Mouse (Mus musculus) erythroblast, embryonic 14.5 days (primary cell): ENCODE data around the gene Actbl2. TPM values are rescaled to one million over a fixed set of nuclear protein-coding genes. Genes with fewer than 3 reads are reported as not detected.

Experiments
- H3K27me3 ChIP-seq: 2 replicates; pipeline ENCODE4 v1.6.1; 2012; ENCODE audit warnings: inconsistent platforms; ENCODE audit not compliant: control insufficient read depth
- H3K36me3 ChIP-seq: 2 replicates; pipeline ENCODE4 v1.6.1; 2012; ENCODE audit warnings: mild to moderate bottlenecking, inconsistent platforms; ENCODE audit not compliant: control insufficient read depth
- H3K4me1 ChIP-seq: 2 replicates; pipeline ENCODE4 v1.6.1; 2012; ENCODE audit warnings: inconsistent platforms; ENCODE audit not compliant: control insufficient read depth
- H3K4me3 ChIP-seq: replicated peaks from 2 replicates; pipeline ENCODE3; 2012; ENCODE audit warnings: moderate library complexity, mild to moderate bottlenecking, inconsistent platforms
- H3K9me3 ChIP-seq: 2 replicates; pipeline ENCODE4 v1.6.1; 2012; ENCODE audit warnings: low read length, inconsistent platforms, mixed read lengths; ENCODE audit not compliant: control insufficient read depth
- GATA1 ChIP-seq: IDR thresholded peaks from 2 replicates; pipeline ENCODE4 v1.6.1; 2012; ENCODE audit warnings: low read length, inconsistent platforms, mixed read lengths
- TAL1 ChIP-seq: IDR thresholded peaks from 3 replicates; pipeline ENCODE4 v1.6.1; 2012; ENCODE audit warnings: low read length, inconsistent platforms, mixed read lengths
- polyA plus RNA-seq: library from polyadenylated mRNA; stranded (reverse); fragments of >175 nt; gene quantifications from 2 replicates; pipeline ENCODE4 v1.2.3, GENCODE M21; 2012

The Actbl2 gene
- polyA plus RNA-seq, 1 experiment, result not detected

- Histone ChIP-seq H3K9me3 (no peaks in the 10 kb centered on the region), H3K4me1 (no peaks in the 10 kb centered on the region), H3K4me3 (no peak overlapping the region), H3K27me3 (no peaks in the 10 kb centered on the region), H3K36me3 (no peaks in the 10 kb centered on the region)
- no peak for TF ChIP-seq GATA1
- TF ChIP-seq TAL1, result no peak
These were observed 38.7 kb downstream of the Actbl2 start for GRCm38 (mm10) chr13:111293478-111293877.

GRCm38 (mm10) chr13:111294965-111295494 is 40.2 kb downstream of the Actbl2 start:
- no peak overlapping the region for H3K4me3 ChIP-seq
- TF ChIP-seq TAL1, result no peak
- TF ChIP-seq GATA1, result no peak
- H3K36me3 ChIP-seq, result no peaks in the 10 kb centered on the region
- no peaks in the 10 kb centered on the region for H3K4me1 ChIP-seq
- no peaks in the 10 kb centered on the region for H3K27me3 ChIP-seq
- H3K9me3 ChIP-seq, result no peaks in the 10 kb centered on the region

- TF ChIP-seq TAL1 (no peak), GATA1 (no peak)
These were observed 41.2 kb downstream of the Actbl2 start for GRCm38 (mm10) chr13:111296029-111296428.

GRCm38 (mm10) chr13:111297614-111298013 is 42.8 kb downstream of the Actbl2 start:
- H3K4me3 ChIP-seq, result no peak overlapping the region
- TF ChIP-seq GATA1 (no peak), TAL1 (no peak)
- H3K27me3 ChIP-seq, result no peaks in the 10 kb centered on the region

More at GRCm38 (mm10) chr13:111296029-111296428, 41.2 kb downstream of the Actbl2 start:
- H3K4me3 ChIP-seq, result no peak overlapping the region
- no peaks in the 10 kb centered on the region for H3K9me3 ChIP-seq
- H3K36me3 ChIP-seq, result no peaks in the 10 kb centered on the region
- no peaks in the 10 kb centered on the region for H3K4me1 ChIP-seq
- H3K27me3 ChIP-seq, result no peaks in the 10 kb centered on the region

GRCm38 (mm10) chr13:111299145-111299713 is 44.4 kb downstream of the Actbl2 start:
- TF ChIP-seq GATA1, result no peak
- TF ChIP-seq TAL1, result no peak

More at GRCm38 (mm10) chr13:111297614-111298013, 42.8 kb downstream of the Actbl2 start:
- Histone ChIP-seq H3K9me3 (no peaks in the 10 kb centered on the region), H3K36me3 (no peaks in the 10 kb centered on the region), H3K4me1 (no peaks in the 10 kb centered on the region)

GRCm38 (mm10) chr13:111300846-111301245 is 46.0 kb downstream of the Actbl2 start:
- Histone ChIP-seq H3K36me3 (no peaks in the 10 kb centered on the region), H3K4me3 (no peak overlapping the region), H3K9me3 (no peaks in the 10 kb centered on the region), H3K27me3 (no peaks in the 10 kb centered on the region), H3K4me1 (no peaks in the 10 kb centered on the region)
- TF ChIP-seq TAL1 (no peak), GATA1 (no peak)

More at GRCm38 (mm10) chr13:111299145-111299713, 44.4 kb downstream of the Actbl2 start:
- Histone ChIP-seq H3K36me3 (no peaks in the 10 kb centered on the region), H3K9me3 (no peaks in the 10 kb centered on the region), H3K4me1 (no peaks in the 10 kb centered on the region), H3K4me3 (no peak overlapping the region), H3K27me3 (no peaks in the 10 kb centered on the region)

GRCm38 (mm10) chr13:111301431-111301830 is 46.6 kb downstream of the Actbl2 start:
- Histone ChIP-seq H3K36me3 (no peaks in the 10 kb centered on the region), H3K27me3 (no peaks in the 10 kb centered on the region), H3K9me3 (no peaks in the 10 kb centered on the region), H3K4me1 (no peaks in the 10 kb centered on the region), H3K4me3 (no peak overlapping the region)
- TF ChIP-seq GATA1 (no peak), TAL1 (no peak)

GRCm38 (mm10) chr13:111304194-111304593 is 49.4 kb downstream of the Actbl2 start:
- Histone ChIP-seq H3K27me3 (no peaks in the 10 kb centered on the region), H3K36me3 (no peaks in the 10 kb centered on the region), H3K4me3 (no peak overlapping the region), H3K4me1 (no peaks in the 10 kb centered on the region), H3K9me3 (no peaks in the 10 kb centered on the region)
- no peak for TF ChIP-seq TAL1
- no peak for TF ChIP-seq GATA1

GRCm38 (mm10) chr13:111304736-111305135 is 49.9 kb downstream of the Actbl2 start:
- Histone ChIP-seq H3K9me3 (no peaks in the 10 kb centered on the region), H3K27me3 (no peaks in the 10 kb centered on the region), H3K36me3 (no peaks in the 10 kb centered on the region), H3K4me1 (no peaks in the 10 kb centered on the region), H3K4me3 (no peak overlapping the region)
- TF ChIP-seq GATA1 (no peak), TAL1 (no peak)

Other genes with a start within 250 kb of the Actbl2 start
- 0.45 and 0.73 TPM in 2 replicates for gene Gpbp1, start 235.1 kb downstream of the Actbl2 start, polyA plus RNA-seq